Mouse (Mus musculus) kidney, postnatal 10 days (tissue): ENCODE results near the gene Mad1l1.
A peak's percentile ranks its signal among the peaks of the same experiment; 100 is the strongest.

Source experiments
- DNase-seq: peaks from one replicate; pipeline ENCODE4 v3.0.0; 2021; ENCODE audit warnings: mixed read lengths

Mad1l1 gene

DNA sequence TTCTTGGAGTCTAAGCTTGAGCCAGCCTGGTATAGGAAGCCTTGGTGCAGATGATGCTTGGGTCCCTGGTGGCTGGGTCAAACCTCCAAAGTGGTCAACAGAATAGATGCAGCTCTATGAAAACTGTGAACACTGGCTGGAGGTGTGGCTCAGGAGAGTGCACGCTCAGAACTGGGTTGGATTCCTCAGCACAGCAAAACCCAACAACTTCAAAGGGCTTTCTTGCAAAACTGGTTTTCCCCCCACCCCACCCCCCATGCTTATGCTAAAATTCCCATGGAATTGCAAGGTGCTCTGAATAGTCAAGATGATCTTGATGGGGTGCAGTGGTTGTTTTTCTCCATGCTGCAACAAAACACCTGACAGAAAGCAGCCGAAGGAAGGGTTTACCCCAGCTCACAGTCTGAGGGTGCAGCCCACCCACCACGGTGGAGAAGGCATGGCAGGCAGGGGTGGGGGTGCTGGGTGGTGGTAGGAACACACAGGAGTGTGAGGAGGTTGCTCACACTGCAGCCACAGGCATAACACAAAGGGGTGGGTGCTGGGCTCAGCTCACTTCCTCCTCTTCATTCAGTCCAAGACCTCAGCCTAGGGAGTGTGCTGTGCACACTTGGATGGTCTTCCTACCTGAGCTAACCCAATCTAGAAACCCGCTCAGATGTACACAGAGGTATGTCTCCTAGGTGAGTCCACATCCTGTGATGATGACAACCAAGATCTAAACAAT is 197.5 kb downstream of the Mad1l1 start:
- no peak for DNase-seq

DNA sequence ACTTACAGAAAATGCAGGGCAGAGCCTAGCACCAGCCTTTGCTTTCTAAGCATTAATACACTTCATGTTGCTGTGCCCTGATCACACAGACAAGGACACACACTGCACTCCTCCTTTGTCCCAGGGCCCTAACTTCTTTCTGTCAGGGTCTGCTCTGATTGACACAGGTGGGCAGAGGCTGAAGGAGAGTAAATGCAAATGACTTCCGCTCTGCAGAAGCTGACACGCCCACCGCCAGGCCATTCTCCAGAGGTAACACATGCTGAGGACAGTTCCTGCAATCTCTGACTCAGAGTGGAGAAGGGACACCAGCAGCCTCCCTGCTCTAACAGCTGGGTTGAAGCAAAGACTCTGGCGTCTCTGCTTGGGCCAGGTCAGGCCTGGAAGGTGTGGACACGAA is 198.2 kb downstream of the Mad1l1 start:
- no peak for DNase-seq

DNA sequence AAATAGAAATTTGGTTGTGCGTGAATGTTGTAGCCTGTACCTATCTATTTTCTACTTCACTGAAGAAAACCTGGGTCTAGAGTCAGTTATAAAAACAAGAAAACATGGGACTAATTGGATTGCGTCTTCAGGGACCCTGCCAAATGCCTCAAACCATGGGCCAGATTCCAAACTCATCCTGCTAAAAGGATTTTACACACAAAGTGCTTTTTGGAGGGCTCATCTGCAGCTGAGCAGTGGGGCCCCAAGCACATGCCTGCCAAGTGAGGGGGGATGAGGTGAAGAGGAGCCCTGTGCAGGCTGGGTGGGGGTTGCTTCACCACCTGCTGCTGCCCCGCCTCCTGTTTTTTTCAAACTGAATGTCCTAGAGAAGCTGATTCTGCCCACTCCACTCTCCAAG is 199.4 kb downstream of the Mad1l1 start:
- DNase-seq: no peak

DNA sequence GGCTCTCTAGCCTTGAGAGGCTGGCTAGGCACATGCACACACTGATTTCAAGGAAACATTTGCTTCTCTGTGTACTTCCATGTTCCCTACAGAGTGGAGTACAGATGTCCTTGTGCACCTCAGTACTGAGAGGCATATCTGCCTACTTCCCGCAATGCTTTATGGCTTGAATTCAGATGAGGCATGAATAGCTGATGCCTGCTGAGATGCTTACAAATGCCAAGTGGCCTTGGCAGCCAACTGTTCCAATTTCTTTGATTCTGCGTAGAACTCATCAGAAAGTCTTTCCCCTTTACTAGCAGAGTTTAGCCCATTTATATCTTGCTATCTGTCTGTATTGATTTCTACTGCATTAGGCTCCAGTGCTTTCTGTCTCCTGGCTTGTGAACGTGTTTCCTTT is 202.4 kb downstream of the Mad1l1 start:
- DNase-seq: no peak

DNA sequence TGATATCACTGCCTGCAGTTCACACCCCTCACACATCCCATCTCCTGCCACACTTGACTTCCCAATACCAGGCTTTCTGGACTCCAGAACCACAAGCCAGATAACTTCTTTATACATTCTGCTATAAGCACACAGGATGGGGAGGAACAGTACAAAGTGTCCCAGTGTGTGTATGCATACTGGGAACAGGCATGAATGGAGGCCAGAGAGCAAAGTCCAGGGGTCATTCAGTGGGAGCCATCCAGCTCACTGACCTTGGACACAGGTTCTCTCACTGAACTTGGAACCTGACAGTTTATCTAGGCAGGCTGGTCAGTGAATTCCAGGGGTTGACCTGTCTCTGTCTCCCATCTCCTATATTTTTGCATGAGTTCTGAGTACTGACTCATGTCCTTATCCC is 203.4 kb downstream of the Mad1l1 start:
- no peak for DNase-seq

DNA sequence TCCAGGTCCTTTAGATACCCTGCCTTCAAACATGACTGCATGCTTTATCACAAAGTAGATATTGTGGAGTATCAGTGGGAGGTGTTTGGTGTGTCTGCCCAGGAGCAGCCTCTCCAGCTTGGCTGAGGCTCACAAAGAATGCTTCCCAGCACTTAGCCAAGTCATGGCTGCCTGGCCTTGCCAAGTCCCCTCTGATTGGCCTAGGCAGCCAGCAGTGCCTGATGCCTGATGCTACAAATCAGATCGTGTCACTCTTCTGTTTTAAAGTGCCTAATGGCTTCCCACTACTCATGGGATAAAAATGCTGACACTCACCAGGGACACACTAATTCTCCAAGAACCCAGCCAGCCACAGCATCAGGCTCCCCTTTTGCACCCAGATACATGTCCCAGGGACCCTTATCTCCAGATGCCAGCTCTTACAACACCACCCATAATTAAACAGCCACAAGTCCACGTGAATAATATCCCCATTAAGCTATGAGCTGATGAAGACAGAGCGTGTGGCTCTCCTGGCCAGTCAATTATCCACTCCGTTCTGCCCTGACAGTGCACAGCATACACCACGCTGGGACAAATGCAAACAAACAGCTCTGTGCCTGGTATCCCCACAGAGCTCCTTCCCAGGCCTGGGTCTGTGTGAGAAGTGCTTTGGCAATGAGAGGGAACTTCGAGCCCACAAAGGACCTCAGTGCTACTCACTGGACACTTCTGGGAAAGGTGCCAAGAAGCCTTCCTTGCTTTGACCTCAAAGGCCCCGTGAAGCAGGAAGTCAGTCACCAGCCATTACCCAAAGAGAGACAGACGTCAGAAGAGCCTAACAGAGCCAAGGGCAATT is 205.7 kb downstream of the Mad1l1 start:
- peak; percentile 80 for DNase-seq

DNA sequence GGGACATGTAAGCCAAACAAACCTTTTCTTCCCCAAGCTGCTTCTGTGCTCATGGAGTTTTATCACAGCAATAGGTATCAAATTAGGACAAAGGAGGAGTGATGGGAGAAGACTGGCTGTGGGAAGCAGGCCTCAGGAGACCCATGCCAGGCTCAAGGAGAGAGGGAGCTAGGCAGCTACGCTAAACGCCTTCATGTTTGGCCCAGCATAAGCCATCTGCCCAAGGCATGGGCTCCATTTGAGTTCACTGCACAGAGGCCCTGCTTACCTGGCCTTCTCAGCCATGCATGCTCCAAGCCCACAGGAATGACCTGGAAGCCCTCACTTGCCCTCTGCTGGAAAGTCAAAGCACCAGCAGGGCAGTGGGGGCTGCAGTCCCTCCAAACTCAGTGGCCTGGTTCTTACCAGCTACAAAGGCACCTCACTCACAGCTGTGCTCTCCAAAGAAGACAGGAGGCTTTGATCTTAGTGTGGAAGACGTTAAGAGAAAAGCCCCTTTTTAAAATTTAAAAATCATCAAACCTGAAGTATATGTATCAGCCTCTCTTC is 206.8 kb downstream of the Mad1l1 start:
- no peak for DNase-seq

DNA sequence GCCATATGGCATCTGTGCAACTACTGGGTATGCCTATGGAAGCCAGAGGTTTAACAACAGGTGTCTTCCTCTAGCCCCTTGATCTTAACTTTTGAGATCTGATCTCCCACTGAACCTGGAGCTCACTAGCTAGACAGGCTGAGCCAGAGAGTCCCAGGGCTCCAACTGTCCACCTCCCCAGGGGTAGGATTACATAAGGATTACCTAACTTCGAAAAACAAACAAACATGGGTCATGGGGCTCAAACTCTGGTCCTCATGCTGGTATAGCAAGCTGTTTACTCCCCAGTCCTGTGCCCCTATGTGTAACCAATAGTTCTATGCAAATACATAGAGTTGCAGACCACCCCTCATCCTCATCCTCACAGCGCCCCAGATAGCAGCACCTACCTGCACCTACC is 208.1 kb downstream of the Mad1l1 start:
- DNase-seq: no peak

DNA sequence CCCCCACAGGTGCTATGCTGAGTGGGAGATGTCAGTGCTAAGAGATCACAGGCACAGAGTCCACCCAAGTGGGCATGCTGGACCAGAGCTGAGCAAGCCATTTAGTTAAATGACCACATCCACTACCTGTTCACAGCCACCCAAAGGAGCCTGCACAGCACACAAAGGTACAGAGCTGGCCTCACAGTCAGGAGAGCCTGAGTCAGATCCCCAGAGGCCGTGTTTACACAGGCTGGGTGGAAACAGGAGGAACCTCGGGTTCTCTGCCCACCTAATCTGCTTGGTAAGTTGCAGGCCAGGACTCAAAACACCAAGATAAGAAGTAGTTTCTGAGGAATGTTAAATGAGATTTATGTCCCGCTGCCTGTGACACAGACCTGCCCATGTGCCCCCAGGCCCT is 211.3 kb downstream of the Mad1l1 start:
- DNase-seq: no peak

DNA sequence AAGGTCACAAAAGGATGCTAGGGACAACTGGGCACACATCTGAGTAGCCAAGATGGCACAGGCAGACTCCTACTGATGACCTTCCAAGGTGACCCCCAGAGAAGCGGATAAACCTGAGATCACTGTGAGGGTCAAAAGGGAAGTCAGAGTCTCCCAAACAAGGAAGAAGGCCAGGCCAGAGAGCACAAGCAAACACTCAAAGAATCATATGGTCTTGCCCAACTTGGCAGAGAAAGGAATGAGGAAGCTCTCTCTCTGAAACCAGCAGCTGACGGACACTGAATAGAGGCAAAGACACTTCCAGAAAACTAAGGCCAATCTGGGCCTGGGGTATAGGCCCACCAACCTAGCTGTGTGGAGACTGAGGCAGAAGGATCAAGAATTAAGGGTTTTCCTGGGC is 213.4 kb downstream of the Mad1l1 start:
- no peak for DNase-seq

DNA sequence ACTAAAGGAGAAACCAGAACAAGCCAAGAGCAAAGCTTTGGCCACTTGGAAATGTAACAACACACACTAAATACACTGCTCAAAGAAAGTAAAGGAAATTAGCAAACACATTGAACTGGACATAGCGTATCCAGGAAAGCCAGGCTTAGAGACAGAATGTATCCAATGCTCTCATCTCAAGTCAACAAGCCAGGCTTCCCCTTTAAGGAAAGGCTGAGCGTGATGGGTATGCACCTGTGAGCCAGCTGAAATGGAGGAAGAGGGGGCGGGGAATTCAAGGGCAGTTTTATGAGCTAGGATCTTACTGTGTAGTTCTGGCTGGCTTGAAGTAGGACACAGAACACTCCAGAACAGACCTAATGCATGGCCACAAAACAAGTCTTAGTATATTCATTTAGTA is 215.3 kb downstream of the Mad1l1 start:
- DNase-seq: no peak

DNA sequence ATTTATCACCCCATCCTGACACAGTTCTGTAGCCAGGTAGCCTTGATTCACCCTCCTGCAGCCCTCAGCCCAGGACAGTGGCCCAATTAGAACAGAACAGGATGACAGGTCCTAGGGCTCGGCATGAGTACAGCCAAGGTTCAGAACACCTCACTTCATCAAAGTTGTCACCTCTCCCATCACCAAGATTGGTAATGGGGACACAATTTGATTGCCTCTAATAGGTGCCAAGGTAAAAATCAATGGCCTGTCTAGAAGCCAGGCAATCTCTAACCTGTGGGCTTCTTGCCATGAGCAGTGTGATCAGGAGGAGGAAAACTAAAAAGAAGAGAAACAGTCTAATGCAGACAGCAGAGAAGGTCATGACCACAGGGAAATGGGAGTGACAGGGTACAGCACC is 216.5 kb downstream of the Mad1l1 start:
- no peak for DNase-seq

DNA sequence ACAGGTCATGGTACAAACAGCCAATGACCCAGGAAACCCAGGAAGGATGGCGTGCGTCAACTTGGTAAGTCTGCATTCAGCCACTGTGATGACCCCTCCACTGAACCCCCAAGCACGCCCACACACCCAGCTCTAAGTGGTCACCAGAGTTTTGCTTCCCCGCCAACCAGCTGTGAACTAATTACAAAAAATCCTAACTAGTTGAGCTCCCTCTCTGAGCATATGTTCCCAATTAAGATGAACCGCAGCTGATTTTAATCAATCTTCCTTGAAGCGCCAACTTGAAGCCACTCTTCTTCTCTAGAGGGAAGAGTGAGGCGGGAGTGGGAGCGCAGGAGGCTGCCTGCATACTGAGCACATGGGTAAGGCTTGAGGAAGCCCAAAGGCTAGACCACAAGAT is 218.6 kb downstream of the Mad1l1 start:
- no peak for DNase-seq

DNA sequence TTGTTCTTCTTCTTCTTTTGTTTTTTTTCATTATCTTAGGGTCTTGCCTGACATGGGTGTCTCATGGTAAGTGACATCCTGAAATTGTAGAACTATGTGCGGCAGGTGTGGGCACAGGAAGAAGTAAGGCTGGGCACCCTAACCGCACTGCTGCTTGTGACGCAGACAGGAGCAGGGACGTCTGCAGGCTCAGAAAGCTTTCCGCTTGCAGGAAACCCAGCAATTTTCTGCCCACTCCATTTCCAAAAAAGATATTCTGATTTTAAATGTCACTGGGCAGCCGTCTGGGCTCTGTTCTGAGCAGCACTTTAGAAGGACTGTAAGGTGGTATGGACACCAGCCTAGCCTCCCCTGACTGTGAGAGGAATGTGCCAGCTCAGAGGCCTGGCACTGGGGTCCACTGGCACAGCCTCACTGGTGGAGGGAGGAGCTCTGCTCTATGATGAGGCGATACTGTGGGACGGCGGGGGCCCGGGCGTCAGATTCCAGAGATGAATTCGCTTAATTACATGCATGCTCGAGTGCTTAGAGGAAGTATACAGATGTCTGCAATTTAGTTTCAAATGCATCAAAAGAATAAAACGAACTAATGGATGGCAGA is 219.8 kb downstream of the Mad1l1 start:
- no peak for DNase-seq

DNA sequence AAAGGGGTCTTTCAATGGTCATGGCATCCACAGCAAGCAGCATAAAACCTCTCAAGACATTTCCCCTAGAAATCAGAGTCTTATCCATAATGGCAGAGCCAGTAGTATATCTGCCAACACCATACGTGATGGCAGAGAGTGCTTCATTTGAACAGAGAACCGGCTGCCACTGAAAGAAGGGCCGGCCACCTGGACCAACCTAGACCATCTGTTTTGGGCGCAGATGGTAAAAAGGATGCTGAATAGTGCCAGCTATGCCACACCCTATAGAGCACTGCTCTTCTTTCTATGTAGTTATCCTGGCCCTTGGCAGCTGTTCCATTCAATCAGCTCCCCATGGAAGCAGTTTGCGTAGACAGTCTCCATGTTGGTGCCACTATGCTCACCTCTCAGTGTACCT is 222.6 kb downstream of the Mad1l1 start:
- no peak for DNase-seq

DNA sequence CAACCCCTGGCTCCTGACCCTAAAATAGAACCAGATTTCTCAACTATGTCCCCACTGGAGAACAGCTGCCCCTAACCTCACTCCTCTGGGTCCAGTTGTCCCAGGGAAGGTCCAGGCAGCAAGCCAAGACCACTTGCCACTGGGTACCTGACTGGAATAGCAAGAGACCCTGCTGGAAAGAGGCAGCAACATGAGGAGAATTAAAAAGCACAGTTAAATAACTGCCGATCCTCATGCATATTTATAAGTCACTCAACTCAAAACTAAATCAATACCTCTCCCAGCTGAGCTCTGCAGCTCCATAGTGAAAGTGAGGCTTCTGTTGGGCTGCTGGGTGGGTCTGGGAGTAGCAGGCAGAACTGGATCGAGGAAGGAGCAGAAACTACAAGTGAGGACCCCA is 226.1 kb downstream of the Mad1l1 start:
- DNase-seq: peak; percentile 65

DNA sequence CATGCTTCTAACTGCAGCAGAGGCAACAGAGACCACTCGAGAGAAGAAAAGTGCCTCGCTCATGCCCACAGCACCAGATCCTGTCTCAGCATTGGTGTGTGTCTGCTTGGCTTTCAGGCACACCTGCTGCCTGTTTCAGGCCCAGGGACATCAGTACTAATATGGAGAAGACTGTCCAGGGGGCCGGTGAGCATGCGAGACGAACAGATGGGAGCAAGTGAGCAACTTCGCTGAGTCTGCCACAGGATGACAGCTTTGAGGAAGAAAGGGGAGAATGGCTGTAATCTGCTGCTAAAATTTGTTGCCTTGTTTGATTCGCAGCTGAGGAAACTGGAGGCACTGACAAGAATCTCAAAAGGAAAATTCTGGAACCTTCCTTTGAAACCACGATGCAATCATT is 227.9 kb downstream of the Mad1l1 start:
- no peak for DNase-seq

DNA sequence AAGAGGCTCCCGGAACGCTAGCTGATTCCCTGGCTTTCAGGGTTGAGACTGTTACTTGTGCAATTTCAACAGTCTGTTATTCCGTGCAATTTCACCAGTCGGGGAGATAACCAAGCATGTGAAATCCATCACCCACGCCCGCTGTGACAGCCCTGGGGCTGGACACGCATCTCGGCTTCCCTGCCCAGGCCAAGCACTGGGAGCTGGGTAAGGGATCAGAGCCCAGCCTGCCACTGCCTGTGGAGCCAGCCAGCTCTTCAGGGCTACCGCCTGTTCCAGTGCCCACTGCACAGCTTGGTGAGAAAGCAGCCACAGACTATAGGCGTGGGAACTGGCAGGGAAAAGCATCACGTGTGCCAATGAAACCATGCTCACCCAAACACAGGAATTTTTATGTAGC is 229.8 kb downstream of the Mad1l1 start:
- DNase-seq: no peak

DNA sequence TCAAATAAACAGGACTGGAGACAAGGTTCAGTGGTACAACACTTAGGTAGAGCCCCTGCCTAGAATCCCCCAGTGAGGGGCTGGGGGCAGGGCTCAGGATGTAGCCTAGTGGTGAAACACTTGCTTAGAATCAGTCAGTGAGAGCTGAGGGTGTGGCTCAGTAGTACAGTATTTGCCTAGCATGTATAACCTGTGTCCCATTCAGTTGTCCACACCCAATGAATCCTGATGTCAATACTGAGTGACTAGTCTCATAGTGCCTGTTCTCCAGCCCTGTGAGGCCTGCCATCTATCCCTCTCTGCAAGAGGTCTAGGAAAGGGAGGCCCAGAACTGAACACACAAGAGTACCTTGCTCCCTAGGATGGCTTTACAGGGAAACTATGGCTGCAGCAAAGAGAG is 232.1 kb downstream of the Mad1l1 start:
- DNase-seq: no peak

DNA sequence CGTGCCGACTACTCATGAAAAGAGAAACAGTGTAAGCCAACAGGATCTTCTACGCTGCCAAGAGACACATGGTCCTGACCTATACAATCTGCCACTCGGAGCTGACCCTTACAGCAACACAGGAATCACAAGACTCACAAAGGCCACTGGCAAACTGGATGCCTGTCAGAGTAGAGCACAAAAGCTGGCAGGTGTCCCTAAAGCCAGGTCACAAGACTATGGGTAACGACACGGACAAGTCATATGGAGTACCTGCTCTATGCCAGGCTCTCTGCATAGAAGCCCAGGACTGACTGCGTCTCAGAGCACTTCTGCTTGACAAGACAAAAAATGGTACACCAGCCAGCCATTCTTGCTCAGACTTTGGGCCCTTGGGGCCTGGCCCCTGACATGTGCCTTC is 234.1 kb downstream of the Mad1l1 start:
- no peak for DNase-seq

DNA sequence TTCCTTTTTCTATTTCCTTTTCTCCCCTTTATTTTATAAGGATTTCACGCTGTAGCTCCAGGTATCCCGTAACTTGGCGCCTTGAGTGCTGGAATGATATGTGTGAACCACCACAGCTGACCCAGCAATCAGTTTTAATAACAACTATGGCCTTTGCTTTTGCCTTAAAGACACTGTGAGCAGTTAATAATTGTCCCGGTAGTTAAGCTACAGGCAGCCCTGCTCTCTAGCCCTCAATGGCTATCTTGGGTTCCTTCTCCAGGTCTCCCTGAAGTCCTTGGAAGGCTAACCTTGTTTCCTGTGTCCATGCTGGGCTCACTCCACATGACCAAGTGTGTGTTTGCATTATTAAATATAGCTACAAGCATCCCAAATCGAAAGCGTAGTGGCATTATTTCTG is 237.0 kb downstream of the Mad1l1 start:
- no peak for DNase-seq

DNA sequence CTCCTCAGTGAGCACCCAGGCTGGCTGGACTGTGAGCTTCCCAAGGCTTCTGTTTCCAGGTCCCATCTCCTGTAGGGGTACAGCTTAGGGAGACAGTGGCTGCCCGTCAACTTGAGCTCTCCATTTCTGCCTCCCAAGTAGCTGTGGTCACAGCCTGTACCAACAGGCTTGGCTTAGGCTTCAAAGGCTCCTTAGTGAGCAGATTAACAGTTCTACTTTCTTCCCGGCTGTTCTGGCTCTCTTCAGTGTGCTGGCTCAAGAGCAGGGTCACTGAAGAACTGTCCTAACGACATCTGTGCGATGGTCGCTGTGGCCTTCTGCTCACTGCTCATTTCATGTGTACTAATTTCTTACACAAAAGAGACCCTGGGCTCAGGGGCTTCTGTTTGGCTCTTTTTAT is 237.4 kb downstream of the Mad1l1 start:
- DNase-seq: no peak

DNA sequence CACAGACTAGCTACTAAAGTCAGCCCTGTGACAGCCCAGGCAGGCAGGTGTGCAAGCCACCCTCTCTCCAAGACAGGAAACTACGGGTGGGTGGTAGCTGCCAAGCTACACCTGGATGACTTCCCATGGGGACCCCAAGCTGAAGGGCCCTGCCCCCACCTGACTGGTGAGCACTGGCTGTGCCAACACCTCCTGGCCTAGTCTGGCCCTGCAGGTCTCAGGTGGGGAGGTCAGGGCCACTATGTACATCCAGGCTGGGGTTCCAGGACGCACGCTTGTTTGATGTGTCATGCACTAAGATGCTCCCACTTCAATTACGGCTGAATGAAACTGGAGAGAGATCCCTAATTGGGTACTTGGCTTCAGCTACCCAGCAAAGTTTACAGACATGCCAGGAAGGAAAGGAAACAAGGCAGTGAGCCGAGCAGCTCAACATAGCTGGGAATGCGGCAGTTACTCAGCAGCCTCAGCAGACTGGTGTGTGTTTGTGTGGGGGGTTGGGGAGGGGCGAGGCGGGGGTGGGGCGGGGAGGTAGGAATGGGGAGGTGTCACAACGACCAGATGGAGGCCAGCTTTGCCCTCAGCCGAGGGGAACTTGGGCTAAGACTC is 239.0 kb downstream of the Mad1l1 start:
- no peak for DNase-seq
